Mouse (Mus musculus) midbrain, embryonic 10.5 days (tissue): Measurements from ENCODE around the gene Hira. TPM values are rescaled to one million over a fixed set of nuclear protein-coding genes. Genes with fewer than 3 reads are reported as not detected.
"Not testable (repeated sequence)": the region's sequence is repeated elsewhere in the genome, so short reads cannot be mapped to it uniquely, and the experiment has no call there.

Source experiments
- DNase-seq: peaks from one replicate; pipeline ENCODE4 v3.0.0-alpha.2; 2017; ENCODE audit warnings: low spot score
- H3K27ac ChIP-seq: fragments of 300-500 bp; sonication (generic); replicated peaks from 2 replicates; pipeline ENCODE4 v1.5.1; 2016; ENCODE audit warnings: mild to moderate bottlenecking
- H3K27me3 ChIP-seq: fragments of 300-500 bp; sonication (generic); 2 replicates; pipeline ENCODE4 v1.6.1; 2016; ENCODE audit warnings: low read depth, mild to moderate bottlenecking; ENCODE audit not compliant: poor library complexity, severe bottlenecking
- H3K36me3 ChIP-seq: fragments of 300-500 bp; sonication (generic); 2 replicates; pipeline ENCODE4 v1.6.1; 2016; ENCODE audit warnings: mild to moderate bottlenecking, moderate library complexity
- H3K4me1 ChIP-seq: fragments of 300-500 bp; sonication (generic); 2 replicates; pipeline ENCODE4 v1.6.1; 2016
- H3K4me3 ChIP-seq: fragments of 300-500 bp; sonication (generic); 2 replicates; pipeline ENCODE4 v1.5.1; 2016; ENCODE audit warnings: mild to moderate bottlenecking, moderate library complexity
- H3K9me3 ChIP-seq: fragments of 300-500 bp; sonication (generic); replicated peaks from 2 replicates; pipeline ENCODE4 v1.6.1; 2016; ENCODE audit warnings: mild to moderate bottlenecking
- WGBS: fragments of 180-500 bp; shearing (Covaris S2); methylation state at CpG from one replicate; pipeline ENCODE4 v1.1.7; 2016; 5-methylcytosine and 5-hydroxymethylcytosine counted together
- polyA plus RNA-seq: library from polyadenylated mRNA; unstranded; fragments of >200 nt; fragmentation: Nextera tagmentation; extraction: Ambion mirVana; gene quantifications from 2 replicates; pipeline ENCODE4 v1.2.1, GENCODE M21; 2016

Gene Hira
- polyA plus RNA-seq, 1 experiment from 2014 or later, result 21.2 TPM

- H3K36me3 ChIP-seq, result no peaks in the 10 kb centered on the region
- no peaks in the 10 kb centered on the region for H3K27me3 ChIP-seq
- WGBS, result 78% methylated on average over 3 of the region's 3 CpGs
- no peak overlapping the region for H3K4me3 ChIP-seq
- no peak overlapping the region for H3K27ac ChIP-seq
- no peak for DNase-seq
- H3K4me1 ChIP-seq, result no peaks in the 10 kb centered on the region
- H3K9me3 ChIP-seq, result no peaks in the 10 kb centered on the region
Measured at GRCm38 (mm10) chr16:19005298-19005697, 128.5 kb downstream of the Hira start.

GRCm38 (mm10) chr16:19006715-19007114, 129.9 kb downstream of the Hira start:
- DNase-seq, result no peak
- Histone ChIP-seq H3K36me3 (no peaks in the 10 kb centered on the region), H3K27me3 (no peaks in the 10 kb centered on the region), H3K27ac (no peak overlapping the region), H3K4me3 (no peak overlapping the region), H3K4me1 (no peaks in the 10 kb centered on the region), H3K9me3 (no peaks in the 10 kb centered on the region)
- WGBS, result 86% methylated on average over 1 of the region's 1 CpGs

- not testable (repeated sequence) for H3K27ac ChIP-seq, DNase-seq, H3K27me3 ChIP-seq, H3K9me3 ChIP-seq, H3K4me1 ChIP-seq, H3K36me3 ChIP-seq, H3K4me3 ChIP-seq
- WGBS, result 88% methylated on average over 1 of the region's 1 CpGs
Measured at GRCm38 (mm10) chr16:19007186-19007591, 130.4 kb downstream of the Hira start.

- Histone ChIP-seq H3K9me3 (no peaks in the 10 kb centered on the region), H3K27ac (no peak overlapping the region), H3K4me3 (no peak overlapping the region), H3K4me1 (no peaks in the 10 kb centered on the region), H3K27me3 (no peaks in the 10 kb centered on the region), H3K36me3 (no peaks in the 10 kb centered on the region)
- 79% methylated on average over 2 of the region's 2 CpGs for WGBS
- no peak for DNase-seq
Measured at GRCm38 (mm10) chr16:19010710-19011109, 133.9 kb downstream of the Hira start.

- Histone ChIP-seq H3K36me3 (no peaks in the 10 kb centered on the region), H3K9me3 (no peaks in the 10 kb centered on the region), H3K4me3 (no peak overlapping the region), H3K27ac (no peak overlapping the region), H3K4me1 (no peaks in the 10 kb centered on the region), H3K27me3 (no peaks in the 10 kb centered on the region)
- no peak for DNase-seq
- WGBS, result 90% methylated on average over 1 of the region's 1 CpGs
Measured at GRCm38 (mm10) chr16:19013550-19013949, 136.7 kb downstream of the Hira start.

- DNase-seq, result no peak
- Histone ChIP-seq H3K27me3 (no peaks in the 10 kb centered on the region), H3K27ac (no peak overlapping the region), H3K9me3 (no peaks in the 10 kb centered on the region), H3K36me3 (no peaks in the 10 kb centered on the region), H3K4me3 (no peak overlapping the region), H3K4me1 (no peaks in the 10 kb centered on the region)
Measured at GRCm38 (mm10) chr16:19014650-19015049, 137.8 kb downstream of the Hira start.

Other genes starting within 250 kb of the Hira start
- gene Sept5, start 247.1 kb upstream of the Hira start, polyA plus RNA-seq, result 31.2 and 42.8 TPM in 2 replicates
- gene Cldn5, start 100.2 kb upstream of the Hira start, polyA plus RNA-seq, result 29.5 and 29.9 TPM in 2 replicates
- 96.4 and 107 TPM in 2 replicates for gene Ufd1, start 65.3 kb upstream of the Hira start, polyA plus RNA-seq
- gene Cdc45, start 65.0 kb upstream of the Hira start, polyA plus RNA-seq, result 66.8 and 76.4 TPM in 2 replicates
- 25.7 and 26.6 TPM in 2 replicates for gene 2510002D24Rik, start 40.5 kb upstream of the Hira start, polyA plus RNA-seq
- not detected in 2 replicates for gene Gm28539, start 40.5 kb upstream of the Hira start, polyA plus RNA-seq
- gene Mrpl40, start 175 bp upstream of the Hira start, polyA plus RNA-seq, result 126 and 136 TPM in 2 replicates